Mouse (Mus musculus) testis, adult 2 months (tissue): ENCODE data around the gene U2af1.

Experiments
- CTCF ChIP-seq: fragments of 200-500 bp; IDR thresholded peaks from 2 replicates; pipeline ENCODE4 v1.5.1; 2012; ENCODE audit warnings: low read depth, mild to moderate bottlenecking, inconsistent platforms, low read length, moderate library complexity; ENCODE audit not compliant: control insufficient read depth, insufficient read depth, insufficient replicate concordance
- POLR2A ChIP-seq: fragments of 200-500 bp; IDR thresholded peaks from 2 replicates; pipeline ENCODE4 v1.6.1; 2012; ENCODE audit warnings: low read depth, mild to moderate bottlenecking, inconsistent platforms, low read length, moderate library complexity; ENCODE audit not compliant: control insufficient read depth

DNA sequence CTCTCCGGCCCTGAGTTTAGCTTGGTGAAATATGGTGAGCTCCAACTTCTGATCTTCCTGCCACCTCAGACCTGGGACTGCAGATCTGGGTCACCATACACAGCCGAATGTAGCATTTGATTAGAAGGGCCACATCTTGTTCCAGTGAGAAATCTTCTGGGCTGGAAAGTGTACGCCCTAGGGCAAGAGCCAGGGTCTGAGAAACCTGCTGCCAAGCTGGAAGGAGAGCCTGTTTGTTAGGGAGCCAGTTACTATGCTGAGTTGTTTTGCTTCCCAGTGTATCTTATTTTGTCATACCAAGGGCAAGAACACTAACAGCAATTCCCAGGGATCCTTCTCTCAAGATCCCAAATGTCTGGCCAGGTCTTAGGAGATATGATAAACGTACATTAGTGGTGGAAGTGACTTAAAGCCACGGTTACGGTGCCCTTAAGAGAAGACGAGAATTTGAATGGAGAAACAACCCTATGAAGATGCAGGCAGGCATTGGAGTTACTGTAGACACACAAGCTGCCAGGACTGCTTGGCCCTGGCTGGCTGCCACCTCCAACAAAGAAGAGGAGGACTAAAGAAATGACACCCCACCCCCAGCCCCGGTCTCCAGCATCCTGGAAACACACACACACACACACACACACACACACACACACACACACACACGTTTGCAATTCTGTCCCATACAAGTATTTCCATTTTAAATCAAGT lies 20.7 kb downstream of the U2af1 start:
- no peak for TF ChIP-seq CTCF
- TF ChIP-seq POLR2A, result no peak
